Comparison of ENCODE assay signal across 10 mouse cellular contexts in the genomic region with DNA sequence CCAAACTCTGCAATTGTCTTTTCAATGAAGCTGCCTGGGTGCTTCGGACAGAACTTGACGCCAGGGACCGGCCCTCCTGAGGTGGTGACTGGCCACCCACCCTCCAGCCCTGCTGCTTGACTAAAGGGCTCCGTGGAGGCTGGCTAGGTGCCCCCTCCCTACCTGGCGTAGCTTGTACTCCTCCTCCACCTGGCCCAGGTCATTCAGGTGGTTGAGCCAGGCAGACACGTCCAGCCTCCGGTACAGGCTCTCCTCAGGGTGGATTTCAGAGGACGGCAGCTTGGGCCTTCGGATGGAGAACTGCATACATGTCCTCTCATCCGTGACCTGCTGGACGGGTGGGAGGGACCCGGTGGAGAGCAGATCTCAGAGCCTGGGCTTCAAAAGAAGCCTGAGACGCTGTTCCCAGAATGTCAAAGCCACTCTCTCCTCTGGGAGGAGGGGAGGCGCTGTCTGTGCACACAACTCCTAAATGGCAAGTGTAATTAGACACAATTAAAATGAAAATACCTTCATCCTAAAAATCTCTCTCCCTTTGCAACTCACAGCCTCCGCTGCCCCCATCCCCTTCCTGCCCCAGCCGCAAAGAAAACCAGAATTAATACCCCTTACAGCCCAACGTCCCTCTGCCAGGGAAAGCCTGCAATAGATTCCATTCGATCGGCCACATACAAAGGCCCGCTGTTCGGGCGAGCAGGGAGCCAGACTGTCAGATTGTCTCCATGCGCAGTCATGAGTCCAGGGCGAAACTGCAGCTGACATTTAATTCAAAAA.
DNase-seq lines count a peak whose midpoint lies in the region; ATAC-seq lines count a peak whose summit lies in the region.
"Had no signal": no experiment of that assay in that cellular context is flagged by ENCODE, and none has a peak within 500 bp of the region (broad histone marks: within the 10 kb centered on the region; RNA-seq: fewer than 3 reads in every experiment).

No protein-coding gene starts in this region.

- peaks cover 36% of the 10 kb centered on the region for H3K4me1 ChIP-seq in embryonic facial prominence, embryonic 12.5 days
- H3K4me1 ChIP-seq in midbrain, embryonic 10.5 days, result peaks cover 67% of the 10 kb centered on the region
- H3K4me1 ChIP-seq: liver, embryonic 15.5 days had no signal

- peak; percentile 35 for DNase-seq in brain, adult 2 months (ENCODE audit: low read depth, low spot score)
- peak; percentile 39 for DNase-seq in kidney, adult 11 months
- peak; percentile 71 for DNase-seq in midbrain, embryonic 10.5 days (ENCODE audit: low spot score)
- no peak for DNase-seq in gastrocnemius, postnatal 10 days
- DNase-seq in adrenal gland, postnatal 14 days, result no peak
- no peak for DNase-seq in gastrocnemius, adult 18-20 months (ENCODE audit: low spot score)
- DNase-seq: heart, postnatal 14 days had no signal

- no peak overlapping the region; the same call in 1 of the 2 replicates for H3K27ac ChIP-seq in embryonic facial prominence, embryonic 12.5 days
- H3K27ac ChIP-seq in midbrain, embryonic 10.5 days (replicated peaks), result peak overlapping the region; percentile 84
- H3K27ac ChIP-seq: liver, embryonic 15.5 days had no signal

- peak overlapping the region; percentile 32 for H3K4me2 ChIP-seq in embryonic facial prominence, embryonic 12.5 days (replicated peaks)
- H3K4me2 ChIP-seq: liver, embryonic 15.5 days had no signal

- H3K4me3 ChIP-seq in embryonic facial prominence, embryonic 12.5 days, result 0 out of 2 replicates have a peak overlapping the region, but pooled peaks have one; percentile 0
- peak overlapping the region; percentile 40 for H3K4me3 ChIP-seq in midbrain, embryonic 10.5 days
- H3K4me3 ChIP-seq: liver, embryonic 15.5 days had no signal

- H3K36me3 ChIP-seq in embryonic facial prominence, embryonic 12.5 days, result peaks cover 34% of the 10 kb centered on the region
- H3K36me3 ChIP-seq in midbrain, embryonic 10.5 days, result peaks cover 41% of the 10 kb centered on the region
- H3K36me3 ChIP-seq: liver, embryonic 15.5 days had no signal

- H3K9me3 ChIP-seq in embryonic facial prominence, embryonic 12.5 days, result no peaks in the 10 kb centered on the region
- no peaks in the 10 kb centered on the region for H3K9me3 ChIP-seq in midbrain, embryonic 10.5 days (replicated peaks)
- H3K9me3 ChIP-seq: liver, embryonic 15.5 days had no signal

- no peak overlapping the region for H3K9ac ChIP-seq in embryonic facial prominence, embryonic 12.5 days
- H3K9ac ChIP-seq: liver, embryonic 15.5 days had no signal

- peaks cover 9% of the 10 kb centered on the region; the same call in 1 of the 2 replicates for H3K27me3 ChIP-seq in embryonic facial prominence, embryonic 12.5 days
- H3K27me3 ChIP-seq in midbrain, embryonic 10.5 days (ENCODE audit: low read depth, poor library complexity, severe bottlenecking), result peaks cover 49% of the 10 kb centered on the region
- H3K27me3 ChIP-seq: liver, embryonic 15.5 days had no signal

- ATAC-seq in embryonic facial prominence, embryonic 12.5 days (ENCODE audit: insufficient number of reproducible peaks, insufficient read depth, low FRiP score, low TSS enrichment), result no peak
- ATAC-seq in inflammation-experienced regulatory T-cells, adult 6 months, result no peak

- WGBS in embryonic facial prominence, embryonic 12.5 days, result 12% methylated on average over 24 of the region's 24 CpGs
- whole genome bisulfite sequencing in midbrain, embryonic 10.5 days, result 10% methylated on average over 24 of the region's 24 CpGs

Comparison
In these comparisons a context has a peak if more than half of its experiments do, and no peak if none do; other contexts are left out.
1. DNase-seq: peak in brain, adult 2 months (single experiment), kidney, adult 11 months (single experiment) and midbrain, embryonic 10.5 days (single experiment); none in gastrocnemius, postnatal 10 days (single experiment), adrenal gland, postnatal 14 days (single experiment) and gastrocnemius, adult 18-20 months (single experiment).